Mouse (Mus musculus) spleen, postnatal 14 days (tissue): ENCODE data around the gene Lyrm7.
A peak's percentile ranks its signal among the peaks of the same experiment; 100 is the strongest.
"Not testable (repeated sequence)": the region's sequence is repeated elsewhere in the genome, so short reads cannot be mapped to it uniquely, and the experiment has no call there.

Source experiments
- DNase-seq, 2 experiments: peaks; one replicate each; pipeline ENCODE4 v3.0.0; 2021 to 2022; ENCODE audit warnings: low spot score in 2 of 2

Lyrm7 gene

GRCm38 (mm10) chr11:54881051-54881474 lies 20.3 kb upstream of the Lyrm7 start:
- no peak for DNase-seq

- no peak for DNase-seq
Measured at GRCm38 (mm10) chr11:54879922-54880321, 19.2 kb upstream of the Lyrm7 start.

- peak in 1 of 2 experiments; percentile 36 for DNase-seq
Measured at GRCm38 (mm10) chr11:54879434-54879833, 18.7 kb upstream of the Lyrm7 start.

- no peak for DNase-seq
Measured at GRCm38 (mm10) chr11:54878893-54879292, 18.2 kb upstream of the Lyrm7 start.

GRCm38 (mm10) chr11:54876031-54876430 lies 15.3 kb upstream of the Lyrm7 start:
- no peak for DNase-seq

GRCm38 (mm10) chr11:54871831-54872537 lies 11.3 kb upstream of the Lyrm7 start:
- no peak for DNase-seq

- no peak for DNase-seq
Measured at GRCm38 (mm10) chr11:54869318-54869717, 8.6 kb upstream of the Lyrm7 start.

GRCm38 (mm10) chr11:54868445-54868844 lies 7.7 kb upstream of the Lyrm7 start:
- no peak for DNase-seq

GRCm38 (mm10) chr11:54867903-54868434 lies 7.3 kb upstream of the Lyrm7 start:
- DNase-seq, result no peak

- DNase-seq, result peak in 1 of 2 experiments; percentile 25
Measured at GRCm38 (mm10) chr11:54867049-54867385, 6.3 kb upstream of the Lyrm7 start.

GRCm38 (mm10) chr11:54866119-54867048 lies 5.7 kb upstream of the Lyrm7 start, which contains the start of gene Hint1:
TSS of gene Hint1 (plus strand) at chr11:54866383.
- DNase-seq, result peak; percentile 86 to 90

GRCm38 (mm10) chr11:54865330-54866085 lies 4.8 kb upstream of the Lyrm7 start:
- no peak for DNase-seq

- DNase-seq, result peak in 1 of 2 experiments; percentile 36
Measured at GRCm38 (mm10) chr11:54862621-54863520, 2.2 kb upstream of the Lyrm7 start.

- no peak for DNase-seq
Measured at GRCm38 (mm10) chr11:54861471-54862420, 1.0 kb upstream of the Lyrm7 start.

- no peak for DNase-seq
Measured at GRCm38 (mm10) chr11:54859322-54860165, 1.2 kb downstream of the Lyrm7 start.

- DNase-seq, result not testable (repeated sequence)
Measured at GRCm38 (mm10) chr11:54858880-54859279, 1.8 kb downstream of the Lyrm7 start.

- no peak for DNase-seq
Measured at GRCm38 (mm10) chr11:54851656-54852055, 9.1 kb downstream of the Lyrm7 start.

- no peak for DNase-seq
Measured at GRCm38 (mm10) chr11:54849961-54850758, 10.6 kb downstream of the Lyrm7 start.
